Comparison of ENCODE assay signal across 21 mouse cellular contexts in the genomic region with DNA sequence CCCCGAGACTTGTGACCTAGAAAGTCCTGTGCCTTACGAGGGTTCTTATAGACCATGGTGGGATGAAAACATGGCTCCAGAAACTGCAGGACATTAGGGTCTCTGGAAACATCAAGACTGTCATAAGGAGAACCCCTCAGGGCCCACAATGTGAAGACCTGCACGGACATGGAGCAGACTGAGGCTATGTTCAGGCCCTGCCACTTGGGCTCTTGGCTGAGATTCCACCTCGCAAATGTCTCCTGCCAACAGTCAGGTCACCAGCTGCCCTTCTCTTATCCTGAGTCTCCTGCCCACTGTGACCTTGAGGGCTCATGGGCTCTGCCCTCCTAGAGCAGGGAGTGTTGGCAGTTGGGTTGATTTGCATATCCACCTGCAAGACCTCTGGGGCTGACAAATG.
DNase-seq lines count a peak whose midpoint lies in the region; ATAC-seq and TF ChIP-seq lines count a peak whose summit lies in the region.
"Had no signal": no experiment of that assay in that cellular context is flagged by ENCODE, and none has a peak within 500 bp of the region (broad histone marks: within the 10 kb centered on the region; RNA-seq: fewer than 3 reads in every experiment).

No protein-coding gene starts in this region.

- peaks cover 8% of the 10 kb centered on the region for H3K9me3 ChIP-seq in embryonic facial prominence, embryonic 10.5 days
- peaks cover 4% of the 10 kb centered on the region for H3K9me3 ChIP-seq in heart, embryonic 16.5 days (replicated peaks; ENCODE audit: control insufficient read depth, low read length)
- H3K9me3 ChIP-seq: hindbrain, embryonic 15.5 days; limb, embryonic 15.5 days had no signal

- H3K79me2 ChIP-seq in heart, adult 2 months (replicated peaks; ENCODE audit: control insufficient read depth, insufficient read depth, low read length) = no peaks in the 10 kb centered on the region

- no peaks in the 10 kb centered on the region for H3K36me3 ChIP-seq in heart, adult 2 months (ENCODE audit: control insufficient read depth, insufficient read depth, low read length)
- no peaks in the 10 kb centered on the region for H3K36me3 ChIP-seq in embryonic facial prominence, embryonic 10.5 days (replicated peaks)
- H3K36me3 ChIP-seq in heart, embryonic 16.5 days (ENCODE audit: control insufficient read depth, insufficient read depth) = no peaks in the 10 kb centered on the region
- H3K36me3 ChIP-seq: hindbrain, embryonic 15.5 days; limb, embryonic 15.5 days had no signal

- TF ChIP-seq POLR2A in heart, adult 2 months (IDR thresholded peaks at IDR 0.05; ENCODE audit: insufficient read depth, low read depth, low read length) = no peak

- H3K27me3 ChIP-seq in heart, adult 2 months (ENCODE audit: control insufficient read depth, insufficient read depth, low read length) = no peaks in the 10 kb centered on the region
- peaks cover 8% of the 10 kb centered on the region; the same call in 1 of the 2 replicates for H3K27me3 ChIP-seq in embryonic facial prominence, embryonic 10.5 days (replicated peaks; ENCODE audit: low read depth, poor library complexity, severe bottlenecking)
- H3K27me3 ChIP-seq in heart, embryonic 16.5 days (ENCODE audit: control insufficient read depth, insufficient read depth, low read length) = no peaks in the 10 kb centered on the region
- H3K27me3 ChIP-seq: limb, embryonic 15.5 days; Patski had no signal

- DNase-seq in heart, adult 2 months = peak in 1 of 2 experiments; percentile 42
- no peak for DNase-seq in heart, adult 8-10 months (ENCODE audit: low spot score)
- DNase-seq in A20 (ENCODE audit: low read depth, low spot score) = peak; percentile 22
- no peak for DNase-seq in embryonic facial prominence, embryonic 10.5 days (ENCODE audit: low spot score)
- no peak for DNase-seq in layer of hippocampus, adult 2 months (ENCODE audit: low spot score in 2 of 2)
- DNase-seq: adrenal gland, postnatal 36 days; kidney, adult 11 months; kidney, postnatal 10 days; layer of hippocampus, adult 9-11 months; lung, adult 18-20 months; lung, postnatal 36 days; right cerebral cortex, postnatal 4 days; thymus, postnatal 25 days had no signal

- no peak overlapping the region for H3K4me2 ChIP-seq in heart, embryonic 16.5 days (ENCODE audit: low read depth, low read length)
- H3K4me2 ChIP-seq: hindbrain, embryonic 15.5 days; limb, embryonic 15.5 days; midbrain, embryonic 11.5 days had no signal

- no peak overlapping the region for H3K4me3 ChIP-seq in heart, adult 2 months
- H3K4me3 ChIP-seq in embryonic facial prominence, embryonic 10.5 days = no peak overlapping the region
- no peak overlapping the region for H3K4me3 ChIP-seq in heart, embryonic 16.5 days (ENCODE audit: low read length)
- no peak overlapping the region for H3K4me3 ChIP-seq in layer of hippocampus, adult 2 months
- H3K4me3 ChIP-seq: hindbrain, embryonic 15.5 days; limb, embryonic 15.5 days had no signal

- ATAC-seq in heart, embryonic 16.5 days (replicated peaks; ENCODE audit: extremely low read depth, insufficient read depth, low FRiP score) = peak; percentile 75
- ATAC-seq in cerebellum, adult (ENCODE audit: insufficient number of reproducible peaks, low FRiP score, low TSS enrichment) = no peak
- ATAC-seq: activated CD4-positive, CD25-positive, alpha-beta regulatory T cell, adult 4 months; forebrain, embryonic 14.5 days; Patski had no signal

- intact Hi-C loops in heart, adult 2 months (cut with DNase I) = no loop called here

- peak overlapping the region; percentile 2; the same call in 1 of the 2 replicates for H3K27ac ChIP-seq in heart, adult 2 months
- H3K27ac ChIP-seq in embryonic facial prominence, embryonic 10.5 days (replicated peaks) = peak overlapping the region; percentile 48; the same call in 1 of the 2 replicates
- H3K27ac ChIP-seq in heart, embryonic 16.5 days (ENCODE audit: low read length) = peak overlapping the region; percentile 75
- no peak overlapping the region for H3K27ac ChIP-seq in layer of hippocampus, adult 2 months
- H3K27ac ChIP-seq: hindbrain, embryonic 15.5 days; limb, embryonic 15.5 days had no signal

- no peak overlapping the region for H3K9ac ChIP-seq in heart, adult 2 months (ENCODE audit: low read depth, low read length)
- H3K9ac ChIP-seq in heart, embryonic 16.5 days (ENCODE audit: low read length) = peak overlapping the region; percentile 51; the same call in 1 of the 2 replicates
- H3K9ac ChIP-seq: hindbrain, embryonic 15.5 days; limb, embryonic 15.5 days had no signal

- no peak for TF ChIP-seq EP300 in heart, adult 2 months (IDR thresholded peaks at IDR 0.05; ENCODE audit: insufficient read depth, low read depth, low read length)

- no peak for TF ChIP-seq CTCF in heart, adult 2 months (IDR thresholded peaks at IDR 0.05)
- TF ChIP-seq CTCF in layer of hippocampus, adult 2 months (conservative IDR thresholded peaks at IDR 0.05) = no peak

- WGBS in heart, adult 2 months = 32% methylated on average over 4 of the region's 4 CpGs
- 71% methylated on average over 4 of the region's 4 CpGs for WGBS in embryonic facial prominence, embryonic 10.5 days
- 35% methylated on average over 4 of the region's 4 CpGs for WGBS in heart, embryonic 16.5 days

- peaks cover 5% of the 10 kb centered on the region for H3K4me1 ChIP-seq in heart, adult 2 months (ENCODE audit: control insufficient read depth, insufficient read depth, low read length)
- H3K4me1 ChIP-seq in embryonic facial prominence, embryonic 10.5 days = peaks cover 48% of the 10 kb centered on the region
- peaks cover 26% of the 10 kb centered on the region for H3K4me1 ChIP-seq in heart, embryonic 16.5 days (ENCODE audit: control insufficient read depth, insufficient read depth, low read length)
